Mouse (Mus musculus) c-Kit-positive CD71-positive TER-119-negative erythroid progenitor cells, embryonic 14.5 days (primary cell): ENCODE results near the gene Mcur1.

Source experiments
- DNase-seq: peaks from one replicate; pipeline ENCODE4 v3.0.0-alpha.2; 2013; ENCODE audit warnings: low read depth

The Mcur1 gene

GRCm38 (mm10) chr13:43564733-43565132, 4.7 kb upstream of the Mcur1 start:
- no peak for DNase-seq

GRCm38 (mm10) chr13:43562726-43563125, 2.7 kb upstream of the Mcur1 start:
- no peak for DNase-seq

GRCm38 (mm10) chr13:43560458-43561411, 744 bp upstream of the Mcur1 start:
- no peak for DNase-seq

DNA sequence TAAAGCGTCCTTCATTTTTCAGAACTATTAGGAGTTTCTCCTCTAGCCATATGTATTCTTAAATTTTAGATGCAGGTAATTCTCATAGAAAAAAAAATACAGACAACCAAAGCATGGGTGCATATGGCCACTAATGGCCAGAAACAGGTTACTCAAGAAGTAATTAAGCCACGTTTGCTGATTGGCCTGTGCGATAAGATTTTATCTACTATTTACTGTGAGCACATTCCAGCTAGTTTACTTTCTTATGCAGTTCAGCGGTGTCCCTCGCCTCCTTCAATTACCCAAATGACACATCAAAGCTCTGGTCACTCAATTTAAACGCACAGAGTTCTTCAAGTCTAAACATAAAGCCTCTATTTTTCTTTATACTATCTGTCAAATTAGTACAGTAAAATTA, 1.0 kb downstream of the Mcur1 start:
- no peak for DNase-seq

DNA sequence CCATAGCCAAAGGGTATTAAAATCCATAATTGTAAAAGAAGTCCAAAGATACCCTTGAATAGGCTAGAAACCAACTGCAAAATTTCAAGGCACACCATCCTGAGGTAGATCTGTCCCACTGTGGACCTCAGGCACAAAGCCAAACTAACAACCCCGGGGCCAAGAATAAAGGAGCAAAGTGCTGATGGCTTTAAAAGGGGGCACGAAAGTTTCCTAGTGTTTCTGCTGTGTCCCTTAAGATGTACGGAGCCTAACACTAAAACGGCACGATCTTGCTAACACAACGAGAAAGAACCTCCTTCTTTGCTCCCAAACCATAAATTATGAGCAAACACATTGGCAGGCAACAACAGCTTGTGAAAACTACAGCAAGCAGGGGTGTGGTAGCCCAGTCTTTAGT, 1.6 kb downstream of the Mcur1 start:
- no peak for DNase-seq

- DNase-seq: no peak
Measured at GRCm38 (mm10) chr13:43556913-43557542, 3.0 kb downstream of the Mcur1 start.

- no peak for DNase-seq
Measured at GRCm38 (mm10) chr13:43555321-43555720, 4.7 kb downstream of the Mcur1 start.

DNA sequence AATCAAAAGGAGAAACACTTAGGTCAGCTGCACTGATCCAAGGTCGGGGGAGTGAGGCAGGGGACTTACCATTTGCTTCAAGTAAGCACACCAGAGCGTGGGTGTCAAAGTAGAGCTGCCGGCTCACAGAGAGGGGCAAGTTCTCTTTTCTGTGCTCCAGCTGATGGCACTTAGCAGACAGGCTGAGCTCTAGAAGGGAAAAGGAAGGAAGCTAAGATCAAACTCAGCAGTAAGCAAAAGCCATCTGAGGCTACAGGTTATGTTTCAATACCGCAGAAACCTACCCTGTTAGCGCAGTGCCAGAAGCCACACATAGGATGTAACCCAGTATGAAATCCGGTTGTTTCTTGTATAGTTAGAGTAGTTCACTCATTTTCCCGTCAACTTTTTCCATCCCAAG, 5.2 kb downstream of the Mcur1 start:
- no peak for DNase-seq

GRCm38 (mm10) chr13:43550676-43551075, 9.3 kb downstream of the Mcur1 start:
- no peak for DNase-seq

DNA sequence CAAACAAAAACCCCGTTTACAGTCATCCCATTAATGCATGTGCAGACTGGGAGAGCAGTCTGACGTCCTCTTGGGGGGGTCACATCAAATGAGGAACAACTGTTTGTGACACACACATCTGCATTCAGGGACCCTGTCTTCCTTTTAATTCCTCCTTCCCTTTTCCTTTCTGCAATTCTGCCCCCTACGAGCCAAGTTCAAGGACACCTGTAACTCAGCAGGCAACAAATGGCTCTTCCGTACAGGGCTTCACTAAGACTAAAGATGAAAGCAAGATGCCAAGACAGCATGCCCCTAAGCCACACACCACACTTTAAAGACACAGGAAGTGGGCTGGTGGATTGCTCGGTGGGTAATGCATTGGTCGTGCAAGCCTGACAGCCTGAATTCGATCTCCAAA, 10.1 kb downstream of the Mcur1 start:
- DNase-seq: no peak

DNA sequence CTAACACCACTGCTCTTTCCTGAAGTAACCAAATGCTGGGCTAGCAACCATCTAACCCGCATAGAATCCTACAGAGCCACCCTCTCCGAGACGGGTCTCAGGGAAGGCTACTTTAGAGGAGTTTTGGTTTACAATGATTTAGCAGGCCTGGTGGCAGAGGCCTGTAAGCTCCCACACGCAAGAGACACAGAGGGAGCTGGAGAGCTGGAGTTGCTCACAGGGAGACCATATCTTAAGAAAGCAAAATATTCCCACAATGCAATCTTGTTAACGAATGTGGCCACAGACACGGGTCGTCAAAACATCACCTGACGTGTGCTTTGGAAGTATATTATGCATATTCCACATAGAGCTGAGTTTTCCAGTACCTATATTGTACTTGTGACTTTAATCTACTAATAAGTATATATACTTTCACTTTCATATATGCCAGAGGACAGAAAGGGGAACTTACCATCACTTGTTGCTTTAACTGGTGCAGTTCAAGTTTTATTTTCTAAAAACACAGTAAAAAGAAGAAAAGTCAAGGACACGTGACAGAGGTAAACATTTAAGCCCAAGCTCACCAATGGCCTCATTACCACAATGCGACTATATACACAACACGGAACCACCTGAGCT, 10.8 kb downstream of the Mcur1 start:
- DNase-seq: no peak

- DNase-seq: no peak
Measured at GRCm38 (mm10) chr13:43548617-43549016, 11.4 kb downstream of the Mcur1 start.

DNA sequence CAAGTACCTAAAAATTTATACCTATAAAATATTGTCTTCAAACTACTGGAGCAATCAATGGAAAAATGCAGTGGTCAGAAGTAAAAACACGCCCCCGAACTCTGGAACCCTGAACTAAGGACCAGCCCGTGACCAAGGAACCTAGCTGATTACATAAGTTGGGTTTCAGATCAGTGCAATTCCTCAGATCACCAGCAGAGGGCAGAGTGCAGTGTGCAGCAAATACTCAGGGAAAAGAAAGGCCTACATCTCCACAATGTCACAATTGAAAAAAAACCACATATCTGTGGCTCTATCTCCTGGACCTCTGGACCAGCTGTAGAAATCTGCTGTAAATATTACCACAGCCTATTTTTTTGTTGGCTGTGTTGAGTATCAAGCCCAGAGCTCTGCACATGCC, 13.1 kb downstream of the Mcur1 start:
- DNase-seq: peak; percentile 58

- no peak for DNase-seq
Measured at GRCm38 (mm10) chr13:43540205-43540815, 19.7 kb downstream of the Mcur1 start.

DNA sequence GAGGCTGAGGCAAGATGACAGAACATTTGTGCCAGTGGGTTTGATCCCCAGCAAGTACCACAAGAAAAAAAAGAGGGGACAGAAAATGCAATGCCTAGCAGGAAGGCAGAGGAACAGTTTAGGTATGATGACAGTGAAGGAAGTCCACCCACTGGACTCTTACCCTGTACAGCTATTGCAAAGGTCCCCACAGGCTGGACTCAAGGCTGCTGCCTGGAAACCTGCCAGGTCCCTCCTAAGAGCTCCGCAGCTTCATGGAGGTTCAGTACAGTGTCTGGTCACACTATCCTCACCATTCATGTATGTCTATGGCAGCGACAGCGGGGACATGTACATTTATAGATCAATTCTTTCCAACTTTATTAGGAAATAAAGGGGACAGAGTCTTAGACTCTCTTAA, 20.6 kb downstream of the Mcur1 start:
- no peak for DNase-seq

- DNase-seq: no peak
Measured at GRCm38 (mm10) chr13:43537854-43538253, 22.1 kb downstream of the Mcur1 start.

- no peak for DNase-seq
Measured at GRCm38 (mm10) chr13:43534015-43534414, 26.0 kb downstream of the Mcur1 start.

GRCm38 (mm10) chr13:43530832-43531693, 28.9 kb downstream of the Mcur1 start:
- DNase-seq: peak; percentile 57

DNA sequence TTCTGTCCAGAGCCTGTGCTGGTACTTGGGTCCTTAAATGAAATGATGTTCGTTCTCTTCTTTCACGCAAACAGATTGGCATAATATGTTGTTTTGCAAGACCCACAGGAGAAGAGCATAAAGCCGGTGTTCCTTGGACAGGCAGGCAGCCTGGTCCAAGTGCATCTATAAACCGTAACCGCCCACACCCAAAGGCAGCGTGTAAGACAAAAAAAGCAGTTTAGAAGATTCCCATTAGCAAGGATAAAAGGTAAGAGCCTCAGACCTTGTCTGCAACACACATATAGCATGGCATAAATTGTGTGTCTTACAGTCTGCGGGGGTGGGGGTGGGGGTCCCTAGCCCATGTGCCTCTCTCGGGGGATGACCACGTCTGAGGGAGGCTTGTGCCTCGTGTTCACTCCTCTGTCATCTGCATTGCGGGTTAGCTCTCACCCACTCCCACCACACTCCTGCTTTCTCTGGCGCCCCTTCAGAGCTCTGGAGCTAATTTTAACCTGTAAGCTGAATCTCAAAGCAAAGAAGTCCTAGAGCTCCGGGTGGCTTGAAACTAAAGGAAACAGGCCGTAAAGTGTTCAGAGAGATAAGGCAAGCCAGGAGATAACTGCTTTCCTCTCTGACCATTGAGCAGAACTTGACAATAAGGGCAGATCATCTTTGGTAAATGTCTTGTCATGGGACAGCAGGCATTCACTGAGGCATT, 29.7 kb downstream of the Mcur1 start:
- peak; percentile 27 for DNase-seq

DNA sequence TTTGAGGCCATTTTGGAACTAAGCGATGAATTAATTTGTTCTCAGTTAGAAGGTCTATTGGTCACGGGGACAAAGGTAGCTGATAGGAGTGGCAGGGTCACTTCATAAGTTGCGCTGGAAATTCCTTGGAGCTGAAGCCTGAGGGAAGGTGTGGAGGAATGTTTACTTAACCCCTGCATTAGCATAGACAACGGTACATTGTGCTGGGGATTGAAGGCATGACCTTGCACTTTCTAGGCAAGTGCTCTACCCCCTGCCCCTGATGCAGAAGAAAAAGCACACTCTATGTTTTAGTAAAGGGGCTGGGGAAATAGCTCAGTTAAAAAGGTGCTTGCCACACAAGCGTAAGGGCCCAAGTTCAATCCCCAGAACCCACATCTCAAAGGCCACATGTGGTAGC, 33.7 kb downstream of the Mcur1 start:
- no peak for DNase-seq
